Mouse (Mus musculus): Measurements from ENCODE around the gene Bmx.

Bmx gene

GRCm38 (mm10) chrX:164175311-164175710 lies 82.7 kb downstream of the Bmx start:
- DNase-seq (ENCODE audit: low spot score in 2 of 2) = no peak

- no peak for DNase-seq (ENCODE audit: low spot score in 2 of 2)
Observed at GRCm38 (mm10) chrX:164173880-164174279, 84.1 kb downstream of the Bmx start.

GRCm38 (mm10) chrX:164171034-164171433 lies 87.0 kb downstream of the Bmx start:
- no peak for DNase-seq (ENCODE audit: low spot score in 2 of 2)

GRCm38 (mm10) chrX:164164681-164165080 lies 93.3 kb downstream of the Bmx start:
- peak in 1 of 2 experiments; percentile 3 for DNase-seq (ENCODE audit: low spot score in 2 of 2)

- no peak for DNase-seq (ENCODE audit: low spot score in 2 of 2)
Observed at GRCm38 (mm10) chrX:164154594-164154993, 103.4 kb downstream of the Bmx start.

- no peak for DNase-seq (ENCODE audit: low spot score in 2 of 2)
Observed at GRCm38 (mm10) chrX:164153606-164154005, 104.4 kb downstream of the Bmx start.

GRCm38 (mm10) chrX:164152703-164153102 lies 105.3 kb downstream of the Bmx start:
- DNase-seq (ENCODE audit: low spot score in 2 of 2) = no peak

- peak in 1 of 2 experiments; percentile 11 for DNase-seq (ENCODE audit: low spot score in 2 of 2)
Observed at GRCm38 (mm10) chrX:164145463-164146250, 112.3 kb downstream of the Bmx start.

Measured in spleen, postnatal 36 days (tissue).